Mouse (Mus musculus) kidney, adult 2 months (tissue): ENCODE measurements around the gene Zfp697.

Source experiments
- CTCF ChIP-seq: fragments of 200-500 bp; conservative IDR thresholded peaks from 2 replicates; pipeline ENCODE4 v1.5.1; 2011; ENCODE audit warnings: low read depth, mild to moderate bottlenecking, control low read depth, low read length, moderate library complexity, mixed read lengths; ENCODE audit not compliant: insufficient read depth, insufficient read length
- POLR2A ChIP-seq: fragments of 200-500 bp; IDR thresholded peaks from one replicate; pipeline ENCODE4 v1.6.1; 2011; ENCODE audit warnings: low read depth, low read length, control low read depth

DNA sequence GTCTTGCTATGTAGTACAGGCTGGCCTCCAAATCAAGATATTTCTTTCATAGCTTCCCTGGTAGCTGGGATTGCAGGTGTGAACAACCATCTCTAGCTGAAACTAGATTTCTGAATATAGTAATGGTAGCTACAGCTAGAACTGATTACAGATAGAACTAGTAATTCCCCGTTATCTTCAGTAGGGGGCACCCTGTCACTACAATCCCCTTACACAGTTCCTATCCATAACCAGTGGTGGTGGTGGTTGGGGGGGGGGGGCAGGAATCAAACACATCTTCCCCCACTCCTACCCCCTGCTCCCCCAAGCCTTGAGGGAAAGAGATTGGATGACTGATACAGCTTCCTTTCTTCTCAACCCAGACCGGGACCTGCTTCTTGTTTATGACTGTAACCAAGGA, 19.5 kb upstream of the Zfp697 start:
- TF ChIP-seq CTCF (peak; percentile 58), POLR2A (no peak)
